Mouse (Mus musculus): ENCODE measurements around the gene Arf1.

Arf1 gene

GRCm38 (mm10) chr11:59192059-59192386, 36.0 kb downstream of the Arf1 start, which contains the start of gene Guk1:
Guk1 (minus strand) TSS chr11:59192212.
- DNase-seq (ENCODE audit: low spot score in 2 of 2) = no peak

GRCm38 (mm10) chr11:59191231-59192058, 36.6 kb downstream of the Arf1 start:
- DNase-seq (ENCODE audit: low spot score in 2 of 2) = peak; percentile 81 to 89

GRCm38 (mm10) chr11:59187706-59188105, 40.4 kb downstream of the Arf1 start:
- no peak for DNase-seq (ENCODE audit: low spot score in 2 of 2)

- no peak for DNase-seq (ENCODE audit: low spot score in 2 of 2)
These were observed 42.6 kb downstream of the Arf1 start for GRCm38 (mm10) chr11:59185490-59185889.

GRCm38 (mm10) chr11:59183821-59184220, 44.2 kb downstream of the Arf1 start:
- peak in 1 of 2 experiments; percentile 69 for DNase-seq (ENCODE audit: low spot score in 2 of 2)

GRCm38 (mm10) chr11:59182864-59183331, 45.2 kb downstream of the Arf1 start, which contains the start of gene Gjc2:
Gjc2 (minus strand) TSS chr11:59183213.
- DNase-seq (ENCODE audit: low spot score in 2 of 2) = peak in 1 of 2 experiments; percentile 44

GRCm38 (mm10) chr11:59176921-59177320, 51.1 kb downstream of the Arf1 start:
- no peak for DNase-seq (ENCODE audit: low spot score in 2 of 2)

GRCm38 (mm10) chr11:59176475-59176874, 51.6 kb downstream of the Arf1 start:
- DNase-seq (ENCODE audit: low spot score in 2 of 2) = no peak

- DNase-seq (ENCODE audit: low spot score in 2 of 2) = no peak
These were observed 53.8 kb downstream of the Arf1 start for GRCm38 (mm10) chr11:59174189-59174838.

- no peak for DNase-seq (ENCODE audit: low spot score in 2 of 2)
These were observed 57.5 kb downstream of the Arf1 start for GRCm38 (mm10) chr11:59170549-59170948.

GRCm38 (mm10) chr11:59169807-59170206, 58.3 kb downstream of the Arf1 start:
- DNase-seq (ENCODE audit: low spot score in 2 of 2) = no peak

- DNase-seq (ENCODE audit: low spot score in 2 of 2) = no peak
These were observed 62.3 kb downstream of the Arf1 start for GRCm38 (mm10) chr11:59165616-59166241.

- no peak for DNase-seq (ENCODE audit: low spot score in 2 of 2)
These were observed 63.7 kb downstream of the Arf1 start for GRCm38 (mm10) chr11:59164384-59164783.

GRCm38 (mm10) chr11:59163255-59164236, 64.5 kb downstream of the Arf1 start, which contains the start of gene Iba57:
Iba57 (minus strand) TSS chr11:59163739.
- peak; percentile 99 for DNase-seq (ENCODE audit: low spot score in 2 of 2)

- DNase-seq (ENCODE audit: low spot score in 2 of 2) = no peak
These were observed 65.4 kb downstream of the Arf1 start for GRCm38 (mm10) chr11:59162443-59163254.
